Mouse (Mus musculus) frontal cortex, adult 2 months (tissue): ENCODE data around the gene Mpp6. TPM values are rescaled to one million over a fixed set of nuclear protein-coding genes. Genes with fewer than 3 reads are reported as not detected.

Experiments
- DNase-seq, 2 experiments: peaks; one replicate each; pipeline ENCODE4 v3.0.0; 2022; ENCODE audit warnings: low spot score in 1 of 2; ENCODE audit errors: extremely low spot score in 1 of 2
- polyA plus RNA-seq: library from polyadenylated mRNA; depleted of rRNA; stranded (reverse); fragments of >200 nt; gene quantifications from 2 replicates; pipeline ENCODE4 v1.2.3, GENCODE M21; 2012; rRNA removed

The Mpp6 gene
- 45.7 and 64.0 TPM in 2 replicates for polyA plus RNA-seq

GRCm38 (mm10) chr6:50109757-50110378 is at the start of gene Mpp6:
TSS of gene Mpp6 (plus strand) at chr6:50110241.
- peak in 1 of 2 experiments; percentile 71 for DNase-seq

GRCm38 (mm10) chr6:50066172-50066571 is 43.9 kb upstream of the Mpp6 start:
- DNase-seq = no peak

DNA sequence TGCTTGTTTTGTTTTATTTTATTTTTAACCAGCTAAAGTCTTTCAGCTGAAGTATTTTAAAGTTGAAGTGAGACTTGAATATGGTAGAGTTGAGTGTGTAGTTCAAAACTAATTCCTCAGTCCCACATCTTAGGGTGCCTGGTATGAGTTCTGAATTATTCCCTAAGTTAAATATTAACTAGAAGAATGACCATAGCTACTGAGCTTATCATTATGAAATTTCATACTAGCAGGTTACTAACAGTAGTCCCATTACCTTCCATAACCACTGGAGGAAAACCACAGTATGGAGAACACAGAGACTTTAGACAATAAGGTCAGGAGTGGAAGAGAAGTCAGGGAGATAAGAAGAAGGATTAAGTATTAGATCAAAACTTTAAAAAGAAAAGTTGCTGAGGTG is 41.6 kb upstream of the Mpp6 start:
- DNase-seq = no peak

- DNase-seq = no peak
These were observed 34.8 kb upstream of the Mpp6 start for GRCm38 (mm10) chr6:50075248-50075647.

- DNase-seq = no peak
These were observed 33.6 kb upstream of the Mpp6 start for GRCm38 (mm10) chr6:50076473-50076872.

DNA sequence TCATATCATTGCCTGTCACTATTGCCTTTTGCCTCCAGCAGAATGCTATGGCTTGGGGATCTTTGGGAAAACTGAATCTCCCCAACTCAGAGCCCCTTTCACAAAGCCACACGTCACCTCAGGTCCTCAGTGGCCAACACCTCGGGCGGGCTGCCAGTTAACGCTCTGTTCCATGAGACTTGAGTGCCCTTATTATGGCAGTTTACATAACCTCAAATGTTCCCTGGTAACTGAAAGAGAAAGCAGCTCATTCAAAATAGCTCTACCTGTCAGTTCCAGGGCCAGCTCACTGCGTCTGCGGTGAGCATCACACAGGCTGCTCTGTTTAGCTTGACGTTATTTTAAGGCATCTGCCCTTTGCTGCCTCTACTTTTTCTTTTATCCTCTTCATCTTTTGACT is 29.6 kb upstream of the Mpp6 start:
- DNase-seq = no peak

GRCm38 (mm10) chr6:50085206-50085605 is 24.8 kb upstream of the Mpp6 start:
- no peak for DNase-seq

GRCm38 (mm10) chr6:50089333-50089732 is 20.7 kb upstream of the Mpp6 start:
- no peak for DNase-seq

- DNase-seq = no peak
These were observed 19.8 kb upstream of the Mpp6 start for GRCm38 (mm10) chr6:50090221-50090620.

DNA sequence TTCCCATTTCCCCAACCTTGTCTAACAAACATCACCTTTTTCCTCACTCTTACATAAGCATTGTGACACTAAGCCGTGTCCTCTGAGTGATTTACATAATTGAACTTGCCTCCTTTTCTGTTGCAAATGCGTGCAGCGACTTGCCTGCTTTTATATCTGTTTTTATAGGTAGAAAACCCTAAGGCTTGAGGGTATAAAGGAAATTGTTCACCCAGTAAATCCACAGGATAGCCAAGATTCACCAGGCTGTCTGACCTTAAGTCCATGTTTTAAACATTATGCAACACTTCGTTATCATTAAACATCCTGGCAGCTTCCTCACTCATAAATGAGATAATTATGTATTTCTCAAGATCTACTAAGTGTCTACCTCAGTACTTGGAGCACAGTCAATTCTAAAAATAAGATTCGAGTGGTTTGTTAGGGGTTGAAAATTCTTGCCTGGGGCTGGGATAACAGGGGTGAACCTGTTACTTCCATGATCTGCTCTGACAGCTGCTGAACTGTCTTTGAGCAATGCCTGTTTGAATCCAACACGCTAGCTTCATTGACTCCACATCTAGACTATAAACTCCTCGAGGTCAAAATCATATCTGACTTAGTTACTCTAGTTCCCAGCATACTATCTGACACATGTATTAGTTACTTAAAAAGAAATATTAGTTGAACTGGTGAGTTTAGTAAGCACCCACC is 18.4 kb upstream of the Mpp6 start:
- DNase-seq = no peak

DNA sequence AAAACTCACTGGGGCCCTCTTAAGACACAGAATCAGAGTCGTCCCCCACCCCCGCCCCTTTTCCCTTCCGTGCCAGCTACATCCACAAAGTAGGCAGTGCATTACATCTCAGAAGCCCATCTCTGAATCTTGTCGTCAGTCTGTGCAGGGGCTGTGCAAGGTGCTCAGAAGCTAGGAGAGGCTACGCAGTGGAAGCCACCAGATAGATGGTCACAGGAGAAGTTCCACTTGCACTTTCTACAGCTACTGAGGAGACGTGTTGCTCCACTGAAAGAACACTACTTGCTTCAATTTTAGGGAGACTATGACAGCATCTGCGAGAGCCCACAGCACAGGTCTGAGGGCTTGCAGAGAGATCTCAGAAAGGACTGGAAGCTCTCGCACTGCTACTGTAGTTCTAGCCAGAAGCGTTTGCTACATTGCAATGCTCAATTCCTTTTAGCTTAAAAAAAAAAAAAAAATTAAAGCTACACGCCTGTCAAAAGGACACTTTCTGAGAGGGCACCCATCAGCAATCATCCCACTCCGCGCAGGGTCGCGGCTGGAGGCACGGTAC is 762 bp upstream of the Mpp6 start:
- no peak for DNase-seq

DNA sequence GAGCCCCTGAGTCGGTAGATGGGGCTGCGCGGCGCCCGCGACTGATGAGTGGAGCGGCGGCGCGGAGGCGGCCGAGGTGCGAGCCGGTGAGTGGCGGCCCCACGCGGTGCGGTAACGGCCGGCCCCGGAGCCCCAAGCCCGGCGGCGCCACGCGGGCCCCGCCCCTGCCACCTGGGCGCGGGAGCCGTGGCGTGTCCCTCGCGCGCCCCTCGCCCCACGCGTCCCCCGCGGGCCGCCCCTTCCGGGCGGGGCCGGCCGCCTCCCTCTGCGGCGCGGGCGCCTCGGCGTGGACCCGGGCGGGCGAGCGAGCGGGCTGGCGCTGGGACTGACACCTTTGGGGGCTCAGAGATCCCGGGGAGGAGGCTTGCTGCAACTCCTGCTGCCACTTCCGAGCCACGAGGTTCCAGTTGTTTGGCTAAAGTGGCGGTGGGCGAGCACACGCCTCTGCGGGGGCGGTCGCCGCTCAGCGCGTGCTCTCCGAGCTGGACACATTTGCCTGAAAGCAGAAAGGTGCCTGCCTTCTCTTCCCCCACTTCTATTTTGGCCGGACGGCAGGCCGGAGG is 419 bp downstream of the Mpp6 start:
- DNase-seq = peak in 1 of 2 experiments; percentile 44

- peak in 1 of 2 experiments; percentile 23 for DNase-seq
These were observed 1.1 kb downstream of the Mpp6 start for GRCm38 (mm10) chr6:50111111-50111655.

- DNase-seq = peak; percentile 90 to 98
These were observed 2.7 kb downstream of the Mpp6 start for GRCm38 (mm10) chr6:50112775-50113174.

GRCm38 (mm10) chr6:50114280-50114679 is 4.2 kb downstream of the Mpp6 start:
- DNase-seq = no peak

GRCm38 (mm10) chr6:50120931-50121330 is 10.9 kb downstream of the Mpp6 start:
- no peak for DNase-seq

GRCm38 (mm10) chr6:50122835-50123234 is 12.8 kb downstream of the Mpp6 start:
- DNase-seq = no peak

- no peak for DNase-seq
These were observed 14.2 kb downstream of the Mpp6 start for GRCm38 (mm10) chr6:50124197-50124596.

- no peak for DNase-seq
These were observed 16.3 kb downstream of the Mpp6 start for GRCm38 (mm10) chr6:50126331-50126730.

DNA sequence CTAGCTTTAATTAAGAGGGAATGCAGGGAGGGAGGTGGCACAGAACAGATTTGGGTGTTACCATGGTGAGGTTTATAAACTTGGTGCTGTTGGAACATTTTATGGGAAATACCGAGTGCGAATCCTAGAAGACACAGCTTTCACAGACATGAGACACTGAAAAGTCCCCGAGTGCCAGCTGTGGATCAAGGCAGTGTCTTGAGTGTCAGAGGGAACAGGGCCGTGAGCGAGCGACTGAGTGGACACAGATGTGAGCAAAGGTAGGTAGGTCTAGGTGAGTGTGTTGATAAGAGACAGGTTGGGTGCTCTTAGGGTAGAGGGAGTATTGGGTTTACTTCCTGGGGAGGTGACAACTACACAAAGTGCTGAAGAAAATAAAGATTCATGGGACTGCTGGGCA is 17.5 kb downstream of the Mpp6 start:
- no peak for DNase-seq

GRCm38 (mm10) chr6:50137651-50138050 is 27.6 kb downstream of the Mpp6 start:
- DNase-seq = no peak
